21 mouse cellular contexts compared by ENCODE assay signal in the genomic region with DNA sequence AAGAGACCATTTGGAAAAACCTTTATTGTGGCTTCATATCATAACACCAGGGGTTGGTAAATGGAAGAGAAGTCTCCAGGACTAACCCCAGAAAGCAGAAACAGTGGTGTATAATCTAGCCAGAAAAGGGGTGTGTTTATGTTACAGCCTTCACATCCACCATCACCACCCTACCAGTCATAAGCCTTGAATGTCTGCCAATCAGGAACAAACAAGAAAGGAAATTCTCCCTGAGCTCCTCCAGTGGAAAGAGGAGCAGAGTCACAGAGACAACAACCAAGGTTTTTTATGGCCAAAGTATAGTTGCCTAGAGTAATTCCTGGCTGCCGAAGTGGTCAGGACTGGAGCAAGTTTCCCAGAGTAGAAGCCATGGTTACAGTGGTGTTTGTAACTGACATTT. TPM values are rescaled to one million over a fixed set of nuclear protein-coding genes. Genes with fewer than 3 reads are reported as not detected.
"Had no signal": no experiment of that assay in that cellular context is flagged by ENCODE, and none has a peak within 500 bp of the region (broad histone marks: within the 10 kb centered on the region; RNA-seq: fewer than 3 reads in every experiment).

No protein-coding gene starts in this region.

- H3K27ac ChIP-seq: kidney, postnatal 0 days; left cerebral cortex, adult 2 months; limb, embryonic 10.5 days; liver, embryonic 15.5 days; midbrain, embryonic 13.5 days; stomach, postnatal 0 days had no signal

- H3K4me2 ChIP-seq: liver, embryonic 11.5 days; liver, embryonic 15.5 days; midbrain, embryonic 13.5 days had no signal

- H3K9me3 ChIP-seq: limb, embryonic 10.5 days; liver, embryonic 15.5 days; midbrain, embryonic 13.5 days had no signal

- H3K27me3 ChIP-seq: liver, embryonic 15.5 days; midbrain, embryonic 13.5 days had no signal

- ATAC-seq: intestine, postnatal 0 days; midbrain, embryonic 13.5 days had no signal

- H3K4me1 ChIP-seq: limb, embryonic 10.5 days; midbrain, embryonic 13.5 days had no signal

- H3K9ac ChIP-seq: liver, embryonic 15.5 days; midbrain, embryonic 13.5 days had no signal

- H3K36me3 ChIP-seq: limb, embryonic 10.5 days; liver, embryonic 15.5 days; midbrain, embryonic 13.5 days had no signal

- H3K4me3 ChIP-seq: left cerebral cortex, adult 2 months; limb, embryonic 10.5 days; liver, embryonic 15.5 days; midbrain, embryonic 13.5 days had no signal

- DNase-seq: kidney, adult 9 months; kidney, postnatal 4 days; thymus, adult 2 months; thymus, postnatal 25 days had no signal

RNA-seq across cellular contexts. Expression of a gene that starts 47.1 kb away (rescaled TPM):
- total RNA-seq: layer of hippocampus, adult 8-10 months; layer of hippocampus, postnatal 25 days; left cerebral cortex, adult 2 months; left cerebral cortex, postnatal 14 days; megakaryocyte progenitor cell, adult 5-6 weeks; midbrain, postnatal 0 days had no signal
- polyA plus RNA-seq: kidney, postnatal 0 days; limb, embryonic 10.5 days; limb, embryonic 14.5 days; liver, embryonic 11.5 days; liver, embryonic 15.5 days; lung, embryonic 16.5 days; midbrain, embryonic 13.5 days; midbrain, postnatal 0 days; neural tube, embryonic 14.5 days; stomach, postnatal 0 days; urinary bladder, adult 2 months had no signal
